ENCODE assay signal across 13 mouse cellular contexts in the genomic region with DNA sequence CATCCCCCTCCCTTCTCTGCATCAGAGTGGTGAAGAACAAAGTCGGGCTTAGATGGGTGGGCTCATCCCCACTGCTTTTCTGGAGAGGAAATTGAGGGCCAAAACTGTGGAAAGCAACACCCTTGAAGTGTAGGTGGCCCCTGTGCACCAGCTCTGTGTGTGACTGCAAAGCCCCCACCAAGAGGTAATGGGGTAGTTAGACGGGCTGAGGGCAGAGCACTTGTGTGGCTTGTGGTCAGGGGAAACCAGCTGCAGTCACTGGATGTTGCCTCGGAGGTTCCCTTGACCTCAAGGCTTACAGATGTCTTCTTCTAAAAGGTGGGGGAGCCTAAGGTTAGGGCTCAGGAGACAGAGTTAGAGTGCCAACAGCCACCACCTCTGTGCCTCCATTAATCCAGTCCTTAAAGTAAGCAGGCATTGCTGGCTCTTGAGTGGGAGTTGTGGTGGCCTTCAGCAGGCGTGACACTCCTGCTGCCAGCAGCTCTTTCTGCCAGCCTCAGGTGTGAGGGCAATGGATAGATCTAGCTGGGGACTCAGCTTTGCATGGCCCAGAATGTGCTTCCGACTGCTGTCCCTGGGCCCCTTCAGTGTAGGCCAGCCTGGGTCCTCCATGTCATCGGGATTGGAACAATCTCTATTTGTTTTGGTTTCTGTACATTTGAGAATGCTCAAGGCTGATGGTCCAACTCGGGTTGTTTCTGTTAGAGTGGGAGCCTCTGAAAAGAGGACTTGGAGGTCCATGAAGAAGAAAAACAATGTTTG. TPM values are rescaled to one million over a fixed set of nuclear protein-coding genes. Genes with fewer than 3 reads are reported as not detected.
DNase-seq lines count a peak whose midpoint lies in the region; ATAC-seq and TF ChIP-seq lines count a peak whose summit lies in the region.
"Had no signal": no experiment of that assay in that cellular context is flagged by ENCODE, and none has a peak within 500 bp of the region (broad histone marks: within the 10 kb centered on the region; RNA-seq: fewer than 3 reads in every experiment).

No protein-coding gene starts in this region.

- no peak for DNase-seq in kidney, postnatal 25 days
- DNase-seq in T-cell, adult 2 months (ENCODE audit: low spot score) = peak; percentile 48
- DNase-seq in induced T-regulatory cell, adult 2 months (ENCODE audit: low read depth) = peak; percentile 54
- DNase-seq in midbrain, embryonic 11.5 days (ENCODE audit: low spot score, missing footprints) = no peak
- no peak for DNase-seq in spleen, postnatal 4 days (ENCODE audit: low spot score in 2 of 2)
- DNase-seq: cerebellum, adult 11 months; forebrain, postnatal 0 days; thymus, adult 2 months had no signal

- no peaks in the 10 kb centered on the region for H3K9me3 ChIP-seq in kidney, embryonic 15.5 days (replicated peaks)
- no peaks in the 10 kb centered on the region for H3K9me3 ChIP-seq in midbrain, embryonic 11.5 days (ENCODE audit: control insufficient read depth, low read length)
- H3K9me3 ChIP-seq: hindbrain, embryonic 12.5 days; limb, embryonic 13.5 days; midbrain, embryonic 12.5 days had no signal

- H3K79me3 ChIP-seq in C2C12 (ENCODE audit: low read depth) = peaks cover 53% of the 10 kb centered on the region

- TF ChIP-seq CTCF in C2C12 (IDR thresholded peaks at IDR 0.05; ENCODE audit: control insufficient read depth, insufficient read depth, insufficient read length) = no peak

- H3K4me2 ChIP-seq in kidney, embryonic 15.5 days = no peak overlapping the region
- no peak overlapping the region for H3K4me2 ChIP-seq in midbrain, embryonic 11.5 days
- H3K4me2 ChIP-seq: hindbrain, embryonic 12.5 days; limb, embryonic 13.5 days; midbrain, embryonic 12.5 days had no signal

- no peak overlapping the region for H3K4me3 ChIP-seq in kidney, embryonic 15.5 days (replicated peaks)
- no peak overlapping the region for H3K4me3 ChIP-seq in C2C12 (ENCODE audit: insufficient read depth, poor library complexity, severe bottlenecking)
- H3K4me3 ChIP-seq in midbrain, embryonic 11.5 days (ENCODE audit: low read depth, low read length) = no peak overlapping the region
- H3K4me3 ChIP-seq: hindbrain, embryonic 12.5 days; limb, embryonic 13.5 days; midbrain, embryonic 12.5 days had no signal

- H3K36me3 ChIP-seq in kidney, embryonic 15.5 days = peaks cover 85% of the 10 kb centered on the region
- peaks cover 87% of the 10 kb centered on the region for H3K36me3 ChIP-seq in C2C12 (ENCODE audit: control insufficient read depth, insufficient read depth)
- H3K36me3 ChIP-seq in midbrain, embryonic 11.5 days (ENCODE audit: control insufficient read depth, insufficient read depth, low read length) = peaks cover 36% of the 10 kb centered on the region

- 0 out of 2 replicates have a peak overlapping the region, but pooled peaks have one; percentile 14 for H3K9ac ChIP-seq in kidney, embryonic 15.5 days
- no peak overlapping the region for H3K9ac ChIP-seq in midbrain, embryonic 11.5 days (ENCODE audit: low read length)
- H3K9ac ChIP-seq: forebrain, postnatal 0 days; hindbrain, embryonic 12.5 days; limb, embryonic 13.5 days; midbrain, embryonic 12.5 days had no signal

- H3K79me2 ChIP-seq in C2C12 (ENCODE audit: control insufficient read depth, insufficient read depth) = peaks cover 99% of the 10 kb centered on the region

- H3ac ChIP-seq in C2C12 (ENCODE audit: control insufficient read depth, insufficient read length, low read depth) = peak overlapping the region; percentile 8

- H3K27me3 ChIP-seq in kidney, embryonic 15.5 days = no peaks in the 10 kb centered on the region
- no peaks in the 10 kb centered on the region for H3K27me3 ChIP-seq in C2C12 (ENCODE audit: control insufficient read depth, insufficient read depth, insufficient read length)
- H3K27me3 ChIP-seq in midbrain, embryonic 11.5 days (ENCODE audit: control insufficient read depth, insufficient read depth, low read length) = no peaks in the 10 kb centered on the region
- H3K27me3 ChIP-seq: hindbrain, embryonic 12.5 days; limb, embryonic 13.5 days; midbrain, embryonic 12.5 days had no signal

- no peak overlapping the region for H3K27ac ChIP-seq in kidney, embryonic 15.5 days
- H3K27ac ChIP-seq in midbrain, embryonic 11.5 days (ENCODE audit: low read depth, low read length) = no peak overlapping the region
- H3K27ac ChIP-seq: hindbrain, embryonic 12.5 days; limb, embryonic 13.5 days; midbrain, embryonic 12.5 days had no signal

- no peak for ATAC-seq in kidney, embryonic 15.5 days (replicated peaks; ENCODE audit: low FRiP score)
- no peak for ATAC-seq in midbrain, embryonic 11.5 days (ENCODE audit: low FRiP score)
- ATAC-seq: forebrain, postnatal 0 days had no signal

- WGBS in kidney, embryonic 15.5 days = 84% methylated on average over 7 of the region's 7 CpGs
- WGBS in midbrain, embryonic 11.5 days = 93% methylated on average over 7 of the region's 7 CpGs

- H3K4me1 ChIP-seq in kidney, embryonic 15.5 days = peaks cover 24% of the 10 kb centered on the region
- H3K4me1 ChIP-seq in midbrain, embryonic 11.5 days (ENCODE audit: control insufficient read depth, insufficient read depth, low read length) = no peaks in the 10 kb centered on the region
- H3K4me1 ChIP-seq: hindbrain, embryonic 12.5 days; midbrain, embryonic 12.5 days had no signal

TF ChIP-seq in C2C12, 6 proteins besides CTCF, POLR2A, EP300 and RAD21:
- no peak for TF ChIP-seq USF1 (IDR thresholded peaks at IDR 0.05; ENCODE audit: low read depth)
- TF ChIP-seq FOSL1 (IDR thresholded peaks at IDR 0.05; ENCODE audit: insufficient read depth, low read length, poor library complexity, severe bottlenecking) = no peak
- TF ChIP-seq MYOG (IDR thresholded peaks at IDR 0.05; ENCODE audit: control insufficient read depth, extremely low read depth, insufficient read length) = no peak
- TF ChIP-seq MAX (IDR thresholded peaks at IDR 0.05) = no peak
- TF ChIP-seq MYOD1 (IDR thresholded peaks at IDR 0.05; ENCODE audit: control insufficient read depth, insufficient read length, low read depth) = no peak
TF ChIP-seq in C2C12: peak in this region for 0.

RNA-seq across cellular contexts. Expression of gene Phyhd1, which starts 8.1 kb away (rescaled TPM):
- 11.5 and 13.3 TPM in 2 replicates for polyA plus RNA-seq in kidney, embryonic 15.5 days (2015; fragmentation: Nextera tagmentation; extraction: Ambion mirVana)
- polyA plus RNA-seq in C2C12 (2012; fragmentation: generic; extraction: Trizol) = 1.4 TPM
- polyA plus RNA-seq in midbrain, embryonic 11.5 days (2014; fragmentation: Nextera tagmentation; extraction: Ambion mirVana) = 2.9 and 3.5 TPM in 2 replicates

RNA-seq across cellular contexts. Expression of gene Gm28035, which starts 17.5 kb away (rescaled TPM):
- polyA plus RNA-seq in kidney, embryonic 15.5 days (2015; fragmentation: Nextera tagmentation; extraction: Ambion mirVana) = 0.26 and 0.33 TPM in 2 replicates
- polyA plus RNA-seq in C2C12 (2012; fragmentation: generic; extraction: Trizol) = 0.01 TPM
- 0.05 and 0.21 TPM in 2 replicates for polyA plus RNA-seq in midbrain, embryonic 11.5 days (2014; fragmentation: Nextera tagmentation; extraction: Ambion mirVana)

RNA-seq across cellular contexts. Expression of gene Lrrc8a, which starts 20.4 kb away (rescaled TPM):
- 40.1 and 41.7 TPM in 2 replicates for polyA plus RNA-seq in kidney, embryonic 15.5 days (2015; fragmentation: Nextera tagmentation; extraction: Ambion mirVana)
- 20.6 TPM for polyA plus RNA-seq in C2C12 (2012; fragmentation: generic; extraction: Trizol)
- polyA plus RNA-seq in midbrain, embryonic 11.5 days (2014; fragmentation: Nextera tagmentation; extraction: Ambion mirVana) = 49.2 and 51.7 TPM in 2 replicates

RNA-seq across cellular contexts. Expression of gene Gm28038, which starts 23.0 kb away (rescaled TPM):
- polyA plus RNA-seq in kidney, embryonic 15.5 days (2015; fragmentation: Nextera tagmentation; extraction: Ambion mirVana) = not detected in 2 replicates
- polyA plus RNA-seq in C2C12 (2012; fragmentation: generic; extraction: Trizol) = 0.16 TPM
- not detected in 2 replicates for polyA plus RNA-seq in midbrain, embryonic 11.5 days (2014; fragmentation: Nextera tagmentation; extraction: Ambion mirVana)
- polyA plus RNA-seq: forebrain, postnatal 0 days; hindbrain, embryonic 12.5 days; limb, embryonic 13.5 days; midbrain, embryonic 12.5 days; thymus, adult 2 months had no signal

RNA-seq across cellular contexts. Expression of gene Dolk, which starts 28.3 kb away (rescaled TPM):
- 32.9 and 34.0 TPM in 2 replicates for polyA plus RNA-seq in kidney, embryonic 15.5 days (2015; fragmentation: Nextera tagmentation; extraction: Ambion mirVana)
- 28.3 TPM for polyA plus RNA-seq in C2C12 (2012; fragmentation: generic; extraction: Trizol)
- 23.6 and 25.7 TPM in 2 replicates for polyA plus RNA-seq in midbrain, embryonic 11.5 days (2014; fragmentation: Nextera tagmentation; extraction: Ambion mirVana)

Comparison
In these comparisons a context has a peak if more than half of its experiments do, and no peak if none do; other contexts are left out.
1. DNase-seq: peak in T-cell, adult 2 months (single experiment) and induced T-regulatory cell, adult 2 months (single experiment); none in kidney, postnatal 25 days (0 of 2), midbrain, embryonic 11.5 days (single experiment) and spleen, postnatal 4 days (0 of 2).